Mouse (Mus musculus): Measurements from ENCODE around the gene Hs3st4. TPM values are rescaled to one million over a fixed set of nuclear protein-coding genes. Genes with fewer than 3 reads are reported as not detected.

The Hs3st4 gene
- polyA plus RNA-seq, 1 experiment, result not detected

GRCm38 (mm10) chr7:124039142-124039541 is 56.5 kb downstream of the Hs3st4 start:
- no peak for TF ChIP-seq CTCF (IDR thresholded peaks at IDR 0.05; ENCODE audit: control insufficient read depth, insufficient read depth, low read length)
- no peak for TF ChIP-seq POLR2A (IDR thresholded peaks at IDR 0.05; ENCODE audit: borderline replicate concordance, control insufficient read depth, low read depth, low read length)
- no peak overlapping the region for H3K4me3 ChIP-seq (replicated peaks; ENCODE audit: control insufficient read depth, low read depth, low read length)
- H3K27ac ChIP-seq (ENCODE audit: control insufficient read depth, insufficient read depth, low read depth, low read length, poor library complexity), result no peak overlapping the region
- H3K4me1 ChIP-seq (ENCODE audit: control insufficient read depth, insufficient read depth, low read length), result no peaks in the 10 kb centered on the region
- 73% methylated on average over 5 of the region's 5 CpGs for WGBS

GRCm38 (mm10) chr7:124047382-124047781 is 64.7 kb downstream of the Hs3st4 start:
- H3K4me3 ChIP-seq (replicated peaks; ENCODE audit: control insufficient read depth, low read depth, low read length), result no peak overlapping the region
- H3K4me1 ChIP-seq (ENCODE audit: control insufficient read depth, insufficient read depth, low read length), result no peaks in the 10 kb centered on the region
- TF ChIP-seq CTCF (IDR thresholded peaks at IDR 0.05; ENCODE audit: control insufficient read depth, insufficient read depth, low read length) (no peak), POLR2A (IDR thresholded peaks at IDR 0.05; ENCODE audit: borderline replicate concordance, control insufficient read depth, low read depth, low read length) (no peak)
- H3K27ac ChIP-seq (ENCODE audit: control insufficient read depth, insufficient read depth, low read depth, low read length, poor library complexity), result no peak overlapping the region

- Histone ChIP-seq H3K27ac (ENCODE audit: control insufficient read depth, insufficient read depth, low read depth, low read length, poor library complexity) (no peak overlapping the region), H3K4me3 (replicated peaks; ENCODE audit: control insufficient read depth, low read depth, low read length) (no peak overlapping the region), H3K4me1 (ENCODE audit: control insufficient read depth, insufficient read depth, low read length) (no peaks in the 10 kb centered on the region)
- 66% methylated on average over 1 of the region's 1 CpGs for WGBS
- TF ChIP-seq CTCF (IDR thresholded peaks at IDR 0.05; ENCODE audit: control insufficient read depth, insufficient read depth, low read length) (no peak), POLR2A (IDR thresholded peaks at IDR 0.05; ENCODE audit: borderline replicate concordance, control insufficient read depth, low read depth, low read length) (no peak)
Measured at GRCm38 (mm10) chr7:124048971-124049370, 66.3 kb downstream of the Hs3st4 start.

- 77% methylated on average over 5 of the region's 5 CpGs for WGBS
- Histone ChIP-seq H3K27ac (ENCODE audit: control insufficient read depth, insufficient read depth, low read depth, low read length, poor library complexity) (no peak overlapping the region), H3K4me1 (ENCODE audit: control insufficient read depth, insufficient read depth, low read length) (no peaks in the 10 kb centered on the region), H3K4me3 (replicated peaks; ENCODE audit: control insufficient read depth, low read depth, low read length) (no peak overlapping the region)
- TF ChIP-seq POLR2A (IDR thresholded peaks at IDR 0.05; ENCODE audit: borderline replicate concordance, control insufficient read depth, low read depth, low read length) (no peak), CTCF (IDR thresholded peaks at IDR 0.05; ENCODE audit: control insufficient read depth, insufficient read depth, low read length) (no peak)
Measured at GRCm38 (mm10) chr7:124050421-124050820, 67.8 kb downstream of the Hs3st4 start.

- TF ChIP-seq POLR2A (IDR thresholded peaks at IDR 0.05; ENCODE audit: borderline replicate concordance, control insufficient read depth, low read depth, low read length) (no peak), CTCF (IDR thresholded peaks at IDR 0.05; ENCODE audit: control insufficient read depth, insufficient read depth, low read length) (no peak)
Measured at GRCm38 (mm10) chr7:124083741-124084140, 101.1 kb downstream of the Hs3st4 start.

GRCm38 (mm10) chr7:124129019-124129418 is 146.3 kb downstream of the Hs3st4 start:
- 3% methylated on average over 2 of the region's 2 CpGs for WGBS
- Histone ChIP-seq H3K27ac (ENCODE audit: control insufficient read depth, insufficient read depth, low read depth, low read length, poor library complexity) (no peak overlapping the region), H3K4me1 (ENCODE audit: control insufficient read depth, insufficient read depth, low read length) (no peaks in the 10 kb centered on the region), H3K4me3 (replicated peaks; ENCODE audit: control insufficient read depth, low read depth, low read length) (no peak overlapping the region)
- TF ChIP-seq CTCF (IDR thresholded peaks at IDR 0.05; ENCODE audit: control insufficient read depth, insufficient read depth, low read length), result no peak
- TF ChIP-seq POLR2A (IDR thresholded peaks at IDR 0.05; ENCODE audit: borderline replicate concordance, control insufficient read depth, low read depth, low read length), result no peak

More at GRCm38 (mm10) chr7:124083741-124084140, 101.1 kb downstream of the Hs3st4 start:
- no peaks in the 10 kb centered on the region for H3K4me1 ChIP-seq (ENCODE audit: control insufficient read depth, insufficient read depth, low read length)
- no peak overlapping the region for H3K4me3 ChIP-seq (replicated peaks; ENCODE audit: control insufficient read depth, low read depth, low read length)
- 81% methylated on average over 1 of the region's 1 CpGs for WGBS
- H3K27ac ChIP-seq (ENCODE audit: control insufficient read depth, insufficient read depth, low read depth, low read length, poor library complexity), result no peak overlapping the region

GRCm38 (mm10) chr7:124131312-124131711 is 148.6 kb downstream of the Hs3st4 start:
- no peak for TF ChIP-seq CTCF (IDR thresholded peaks at IDR 0.05; ENCODE audit: control insufficient read depth, insufficient read depth, low read length)
- TF ChIP-seq POLR2A (IDR thresholded peaks at IDR 0.05; ENCODE audit: borderline replicate concordance, control insufficient read depth, low read depth, low read length), result no peak
- Histone ChIP-seq H3K4me3 (replicated peaks; ENCODE audit: control insufficient read depth, low read depth, low read length) (no peak overlapping the region), H3K27ac (ENCODE audit: control insufficient read depth, insufficient read depth, low read depth, low read length, poor library complexity) (no peak overlapping the region), H3K4me1 (ENCODE audit: control insufficient read depth, insufficient read depth, low read length) (no peaks in the 10 kb centered on the region)
- 80% methylated on average over 7 of the region's 7 CpGs for WGBS

- 66% methylated on average over 5 of the region's 5 CpGs for WGBS
- Histone ChIP-seq H3K4me1 (ENCODE audit: control insufficient read depth, insufficient read depth, low read length) (no peaks in the 10 kb centered on the region), H3K4me3 (replicated peaks; ENCODE audit: control insufficient read depth, low read depth, low read length) (no peak overlapping the region), H3K27ac (ENCODE audit: control insufficient read depth, insufficient read depth, low read depth, low read length, poor library complexity) (no peak overlapping the region)
- TF ChIP-seq POLR2A (IDR thresholded peaks at IDR 0.05; ENCODE audit: borderline replicate concordance, control insufficient read depth, low read depth, low read length), result no peak
- TF ChIP-seq CTCF (IDR thresholded peaks at IDR 0.05; ENCODE audit: control insufficient read depth, insufficient read depth, low read length), result no peak
Measured at GRCm38 (mm10) chr7:124136133-124136532, 153.5 kb downstream of the Hs3st4 start.

- Histone ChIP-seq H3K4me3 (replicated peaks; ENCODE audit: control insufficient read depth, low read depth, low read length) (no peak overlapping the region), H3K27ac (ENCODE audit: control insufficient read depth, insufficient read depth, low read depth, low read length, poor library complexity) (no peak overlapping the region), H3K4me1 (ENCODE audit: control insufficient read depth, insufficient read depth, low read length) (no peaks in the 10 kb centered on the region)
- 78% methylated on average over 6 of the region's 6 CpGs for WGBS
- no peak for TF ChIP-seq CTCF (IDR thresholded peaks at IDR 0.05; ENCODE audit: control insufficient read depth, insufficient read depth, low read length)
- no peak for TF ChIP-seq POLR2A (IDR thresholded peaks at IDR 0.05; ENCODE audit: borderline replicate concordance, control insufficient read depth, low read depth, low read length)
Measured at GRCm38 (mm10) chr7:124141229-124141628, 158.6 kb downstream of the Hs3st4 start.
